10 mouse cellular contexts compared by ENCODE assay signal in genomic region chr17:10321092-10321491, GRCm38 (mm10). TPM values are rescaled to one million over a fixed set of nuclear protein-coding genes. Genes with fewer than 3 reads are reported as not detected.
DNase-seq lines count a peak whose midpoint lies in the region; ATAC-seq lines count a peak whose summit lies in the region.
"Had no signal": no experiment of that assay in that cellular context is flagged by ENCODE, and none has a peak within 500 bp of the region (broad histone marks: within the 10 kb centered on the region; RNA-seq: fewer than 3 reads in every experiment).

No protein-coding gene starts in this region.

- no peak overlapping the region for H3K4me3 ChIP-seq in kidney, embryonic 15.5 days (replicated peaks)
- no peak overlapping the region for H3K4me3 ChIP-seq in brown adipose tissue, adult 24 weeks (ENCODE audit: insufficient read depth, low read depth, low read length)
- H3K4me3 ChIP-seq in forebrain, embryonic 16.5 days (replicated peaks; ENCODE audit: low read length) = peak overlapping the region; percentile 13; the same call in 1 of the 2 replicates
- peak overlapping the region; percentile 92 for H3K4me3 ChIP-seq in midbrain, embryonic 10.5 days

- 41% methylated on average over 1 of the region's 1 CpGs for WGBS in kidney, embryonic 15.5 days
- WGBS in forebrain, embryonic 16.5 days = 4% methylated on average over 1 of the region's 1 CpGs
- WGBS in midbrain, embryonic 10.5 days = 17% methylated on average over 1 of the region's 1 CpGs

- H3K27me3 ChIP-seq in kidney, embryonic 15.5 days = no peaks in the 10 kb centered on the region
- no peaks in the 10 kb centered on the region for H3K27me3 ChIP-seq in forebrain, embryonic 16.5 days (replicated peaks; ENCODE audit: control insufficient read depth, insufficient read depth, low read length)
- no peaks in the 10 kb centered on the region for H3K27me3 ChIP-seq in midbrain, embryonic 10.5 days (ENCODE audit: low read depth, poor library complexity, severe bottlenecking)
- H3K27me3 ChIP-seq: megakaryocyte, embryonic 14.5 days had no signal

- H3K9ac ChIP-seq in kidney, embryonic 15.5 days = no peak overlapping the region
- H3K9ac ChIP-seq in forebrain, embryonic 16.5 days (replicated peaks; ENCODE audit: low read depth, low read length) = no peak overlapping the region

- no peak for DNase-seq in kidney, adult 9 months
- DNase-seq in midbrain, embryonic 10.5 days (ENCODE audit: low spot score) = no peak
- no peak for DNase-seq in natural killer cell, adult 2 months (ENCODE audit: low spot score in 2 of 2)
- DNase-seq in cerebellum, postnatal 36 days = no peak
- DNase-seq: kidney, adult 2 months had no signal

- H3K4me1 ChIP-seq in kidney, embryonic 15.5 days = peaks cover 29% of the 10 kb centered on the region
- peaks cover 7% of the 10 kb centered on the region for H3K4me1 ChIP-seq in brown adipose tissue, adult 24 weeks (ENCODE audit: control insufficient read depth, insufficient read depth, insufficient read length, low read length)
- H3K4me1 ChIP-seq in forebrain, embryonic 16.5 days (replicated peaks; ENCODE audit: control insufficient read depth, insufficient read depth, low read length) = peaks cover 11% of the 10 kb centered on the region
- H3K4me1 ChIP-seq in midbrain, embryonic 10.5 days = peaks cover 30% of the 10 kb centered on the region

- H3K36me3 ChIP-seq in kidney, embryonic 15.5 days = peaks cover 7% of the 10 kb centered on the region; the same call in 1 of the 2 replicates
- peaks cover 4% of the 10 kb centered on the region for H3K36me3 ChIP-seq in forebrain, embryonic 16.5 days (ENCODE audit: control insufficient read depth, insufficient read depth)
- H3K36me3 ChIP-seq in midbrain, embryonic 10.5 days = peaks cover 18% of the 10 kb centered on the region

- no peak overlapping the region for H3K27ac ChIP-seq in kidney, embryonic 15.5 days
- H3K27ac ChIP-seq in brown adipose tissue, adult 24 weeks (replicated peaks; ENCODE audit: low read depth, low read length) = peak overlapping the region; percentile 72
- no peak overlapping the region for H3K27ac ChIP-seq in forebrain, embryonic 16.5 days (ENCODE audit: low read length)
- H3K27ac ChIP-seq in midbrain, embryonic 10.5 days (replicated peaks) = peak overlapping the region; percentile 100

- H3K4me2 ChIP-seq in kidney, embryonic 15.5 days = peak overlapping the region; percentile 41; the same call in 1 of the 2 replicates
- peak overlapping the region; percentile 43 for H3K4me2 ChIP-seq in forebrain, embryonic 16.5 days (ENCODE audit: low read length)

- H3K9me3 ChIP-seq in kidney, embryonic 15.5 days (replicated peaks) = no peaks in the 10 kb centered on the region
- H3K9me3 ChIP-seq in forebrain, embryonic 16.5 days (ENCODE audit: control insufficient read depth, low read length) = 0 out of 2 replicates have a peak, but pooled peaks cover 4% of the 10 kb centered on the region
- H3K9me3 ChIP-seq in midbrain, embryonic 10.5 days (replicated peaks) = no peaks in the 10 kb centered on the region; the same call in 1 of the 2 replicates
- H3K9me3 ChIP-seq: megakaryocyte, embryonic 14.5 days had no signal

- ATAC-seq in kidney, embryonic 15.5 days (replicated peaks; ENCODE audit: low FRiP score) = no peak
- ATAC-seq in forebrain, embryonic 16.5 days = no peak
- ATAC-seq in inflammation-experienced regulatory T-cells, adult 6 months = no peak

RNA-seq across cellular contexts. Expression of gene Qk, which starts 1.4 kb away (rescaled TPM):
- polyA plus RNA-seq in kidney, embryonic 15.5 days (2015; fragmentation: Nextera tagmentation; extraction: Ambion mirVana) = 23.2 and 25.6 TPM in 2 replicates
- polyA plus RNA-seq in brown adipose tissue, adult 24 weeks (2012; ENCODE audit: insufficient read depth, insufficient read length, missing spikeins) = 165 and 326 TPM in 2 replicates
- 37.6 and 43.6 TPM in 2 replicates for polyA plus RNA-seq in forebrain, embryonic 16.5 days (2015; fragmentation: Nextera tagmentation; extraction: Ambion mirVana)
- polyA plus RNA-seq in midbrain, embryonic 10.5 days (2016; fragmentation: Nextera tagmentation; extraction: Ambion mirVana) = 47.7 and 49.5 TPM in 2 replicates
- 10 to 100 TPM in 2 of 3 experiments, 1 to 10 TPM in 1; 9.6 to 17.0 (median 15.1) TPM for polyA plus RNA-seq in inflammation-experienced regulatory T-cells, adult 6 months (2017; shearing (Covaris generic))

Comparison
In these comparisons a context has a peak if more than half of its experiments do, and no peak if none do; other contexts are left out.
1. H3K27ac ChIP-seq: peak in brown adipose tissue, adult 24 weeks (single experiment) and midbrain, embryonic 10.5 days (single experiment); none in kidney, embryonic 15.5 days (single experiment) and forebrain, embryonic 16.5 days (single experiment).
2. H3K4me3 ChIP-seq: peak in forebrain, embryonic 16.5 days (single experiment) and midbrain, embryonic 10.5 days (single experiment); none in kidney, embryonic 15.5 days (single experiment) and brown adipose tissue, adult 24 weeks (single experiment).